ENCODE assay signal across 32 mouse cellular contexts in the genomic region with DNA sequence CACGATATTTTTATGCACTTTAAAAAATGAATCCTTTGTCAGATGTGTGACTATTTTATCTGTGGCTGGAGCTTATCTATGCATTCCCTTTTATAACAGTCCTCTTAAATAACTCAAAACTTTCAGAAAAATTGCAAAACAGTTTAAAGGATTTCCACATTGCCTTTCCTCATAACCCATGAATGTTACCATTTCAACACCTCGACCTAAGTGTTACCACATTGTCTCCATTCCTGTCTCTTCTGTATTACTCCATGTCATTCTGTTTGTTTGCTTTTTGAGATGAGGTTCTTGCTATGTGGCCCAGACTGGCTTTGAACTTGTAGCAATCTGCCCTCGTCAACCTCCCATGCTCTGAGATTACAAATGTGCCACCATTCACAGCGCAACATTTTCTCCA. TPM values are rescaled to one million over a fixed set of nuclear protein-coding genes. Genes with fewer than 3 reads are reported as not detected.
A peak's percentile ranks its signal among the peaks of the same experiment; 100 is the strongest.
DNase-seq lines count a peak whose midpoint lies in the region; ATAC-seq and TF ChIP-seq lines count a peak whose summit lies in the region.
"Had no signal": no experiment of that assay in that cellular context is flagged by ENCODE, and none has a peak within 500 bp of the region (broad histone marks: within the 10 kb centered on the region; RNA-seq: fewer than 3 reads in every experiment).

No protein-coding gene starts in this region.

- H3K27ac ChIP-seq in lung, postnatal 0 days (ENCODE audit: low read length) = no peak overlapping the region
- peak overlapping the region; percentile 24; the same call in 1 of the 2 replicates for H3K27ac ChIP-seq in brown adipose tissue, adult 24 weeks (replicated peaks; ENCODE audit: low read depth, low read length)
- H3K27ac ChIP-seq: embryonic facial prominence, embryonic 13.5 days; embryonic facial prominence, embryonic 15.5 days; forebrain, embryonic 13.5 days; forebrain, embryonic 15.5 days had no signal

- no peak overlapping the region for H3K4me3 ChIP-seq in lung, postnatal 0 days (ENCODE audit: low read depth, low read length)
- no peak overlapping the region for H3K4me3 ChIP-seq in brown adipose tissue, adult 24 weeks (ENCODE audit: insufficient read depth, low read depth, low read length)
- H3K4me3 ChIP-seq: embryonic facial prominence, embryonic 13.5 days; embryonic facial prominence, embryonic 15.5 days; erythroblast, embryonic 14.5 days; forebrain, embryonic 13.5 days; forebrain, embryonic 15.5 days had no signal

- H3K27me3 ChIP-seq in lung, postnatal 0 days (replicated peaks; ENCODE audit: insufficient read depth, low read length) = no peaks in the 10 kb centered on the region
- H3K27me3 ChIP-seq: CH12.LX; embryonic facial prominence, embryonic 13.5 days; embryonic facial prominence, embryonic 15.5 days; forebrain, embryonic 13.5 days; forebrain, embryonic 15.5 days had no signal

- no peak for TF ChIP-seq EP300 in lung, postnatal 0 days (IDR thresholded peaks at IDR 0.05)

- peak; percentile 25 for DNase-seq in lung, postnatal 0 days (ENCODE audit: low spot score)
- no peak for DNase-seq in lung, postnatal 14 days
- DNase-seq in adrenal gland, adult (ENCODE audit: inconsistent age in 2 of 2, low spot score in 1 of 2) = no peak
- no peak for DNase-seq in heart, adult 11 months
- DNase-seq in cerebellum, adult 8-10 months = no peak
- DNase-seq: adrenal gland, adult 2 months; adrenal gland, postnatal 10 days; adrenal gland, postnatal 25 days; B cell, adult 2 months; cerebellum, adult 11-12 months; cerebellum, adult 2 months; cerebellum, adult 9-11 months; cerebellum, postnatal 14 days; cerebellum, postnatal 36 days; embryo, embryonic 11 days; forebrain, postnatal 0 days had no signal

- no peak overlapping the region for H3K4me2 ChIP-seq in lung, postnatal 0 days (replicated peaks; ENCODE audit: low read depth, low read length)
- H3K4me2 ChIP-seq: embryonic facial prominence, embryonic 13.5 days; embryonic facial prominence, embryonic 15.5 days; forebrain, embryonic 13.5 days; forebrain, embryonic 15.5 days had no signal

- WGBS in lung, postnatal 0 days = 63% methylated on average over 4 of the region's 4 CpGs

- H3K9me3 ChIP-seq in lung, postnatal 0 days (ENCODE audit: low read length) = no peaks in the 10 kb centered on the region
- H3K9me3 ChIP-seq: embryonic facial prominence, embryonic 13.5 days; embryonic facial prominence, embryonic 15.5 days; forebrain, embryonic 13.5 days; forebrain, embryonic 15.5 days; G1E had no signal

- TF ChIP-seq CTCF in lung, postnatal 0 days (IDR thresholded peaks at IDR 0.05) = no peak

- H3K9ac ChIP-seq in lung, postnatal 0 days (replicated peaks; ENCODE audit: low read depth) = no peak overlapping the region
- H3K9ac ChIP-seq: embryonic facial prominence, embryonic 13.5 days; embryonic facial prominence, embryonic 15.5 days; forebrain, embryonic 13.5 days; forebrain, embryonic 15.5 days; forebrain, postnatal 0 days had no signal

- H3K4me1 ChIP-seq in lung, postnatal 0 days (ENCODE audit: insufficient read depth, low read depth, low read length) = no peaks in the 10 kb centered on the region
- H3K4me1 ChIP-seq in brown adipose tissue, adult 24 weeks (ENCODE audit: control insufficient read depth, insufficient read depth, insufficient read length, low read length) = no peaks in the 10 kb centered on the region
- H3K4me1 ChIP-seq: embryonic facial prominence, embryonic 13.5 days; embryonic facial prominence, embryonic 15.5 days; forebrain, embryonic 13.5 days; forebrain, embryonic 15.5 days had no signal

- ATAC-seq in lung, postnatal 0 days = no peak
- ATAC-seq in granulocyte monocyte progenitor cell, adult 5-6 weeks (replicated peaks; ENCODE audit: poor library complexity, severe bottlenecking) = peak; percentile 78
- ATAC-seq in megakaryocyte progenitor cell, adult 5-6 weeks (replicated peaks; ENCODE audit: poor library complexity) = peak; percentile 71
- ATAC-seq: activated CD4-positive, CD25-positive, alpha-beta regulatory T cell, adult 4 months; CD4-positive, CD25-positive, alpha-beta regulatory T cell, adult 4 months; forebrain, embryonic 13.5 days; forebrain, embryonic 15.5 days; forebrain, postnatal 0 days; Patski had no signal

- no peaks in the 10 kb centered on the region for H3K36me3 ChIP-seq in lung, postnatal 0 days (ENCODE audit: insufficient read depth, low read length)
- H3K36me3 ChIP-seq: embryonic facial prominence, embryonic 13.5 days; embryonic facial prominence, embryonic 15.5 days; forebrain, embryonic 15.5 days; G1E had no signal

RNA-seq across cellular contexts. Expression of a gene that starts 12.8 kb away (rescaled TPM):
- polyA plus RNA-seq in lung, postnatal 0 days (2015; fragmentation: Nextera tagmentation; extraction: Ambion mirVana) = not detected in 2 replicates
- polyA plus RNA-seq in brown adipose tissue, adult 24 weeks (2012; ENCODE audit: insufficient read depth, insufficient read length, missing spikeins) = 0.79 TPM in 1 of 2 replicates, not detected in the other
- total RNA-seq in granulocyte monocyte progenitor cell, adult 5-6 weeks (2014; fragmentation: Nextera tagmentation) = not detected in 2 replicates
- not detected in 2 replicates for total RNA-seq in granulocyte monocyte progenitor cell, adult 5-6 weeks (2017)
- total RNA-seq in megakaryocyte progenitor cell, adult 5-6 weeks (2015) = not detected in 2 replicates
- total RNA-seq in megakaryocyte progenitor cell, adult 5-6 weeks (2017) = not detected in 2 replicates
- total RNA-seq: common myeloid progenitor, adult 5-6 weeks had no signal
- polyA plus RNA-seq: activated CD4-positive, CD25-positive, alpha-beta regulatory T cell, adult 4 months; embryonic facial prominence, embryonic 11.5 days; erythroblast, embryonic 14.5 days; forebrain, embryonic 11.5 days; G1E; Patski had no signal
